Mouse (Mus musculus) layer of hippocampus, postnatal 10 days (tissue): Measurements from ENCODE around the gene Vamp2. TPM values are rescaled to one million over a fixed set of nuclear protein-coding genes. Genes with fewer than 3 reads are reported as not detected.
A peak's percentile ranks its signal among the peaks of the same experiment; 100 is the strongest.

ENCODE experiments used
- DNase-seq, 2 experiments: peaks; one replicate each; pipeline ENCODE4 v3.0.0; 2021; ENCODE audit warnings: low spot score in 2 of 2
- total RNA-seq, 2 experiments: library from RNA; stranded (reverse); gene quantifications; 2 replicates each; pipeline ENCODE4 v1.2.3; 2021

The Vamp2 gene
- total RNA-seq, 2 experiments from 2014 or later: 909 to 1,029 TPM

GRCm38 (mm10) chr11:69080102-69080854 lies 8.0 kb upstream of the Vamp2 start:
- DNase-seq: no peak

GRCm38 (mm10) chr11:69080855-69081222 lies 7.5 kb upstream of the Vamp2 start:
- no peak for DNase-seq

GRCm38 (mm10) chr11:69081613-69082012 lies 6.7 kb upstream of the Vamp2 start:
- no peak for DNase-seq

GRCm38 (mm10) chr11:69085608-69086007 lies 2.7 kb upstream of the Vamp2 start:
- no peak for DNase-seq

- peak in 1 of 2 experiments; percentile 6 for DNase-seq
Measured at GRCm38 (mm10) chr11:69086390-69086789, 1.9 kb upstream of the Vamp2 start.

GRCm38 (mm10) chr11:69087082-69087481 lies 1.2 kb upstream of the Vamp2 start:
- DNase-seq: peak in 1 of 2 experiments; percentile 14

GRCm38 (mm10) chr11:69087597-69087996 lies 693 bp upstream of the Vamp2 start:
- DNase-seq: peak in 1 of 2 experiments; percentile 10

GRCm38 (mm10) chr11:69088856-69089615 lies 746 bp downstream of the Vamp2 start:
- peak in 1 of 2 experiments; percentile 41 for DNase-seq

- DNase-seq: peak; percentile 12 to 31
Measured at GRCm38 (mm10) chr11:69089616-69090290, 1.5 kb downstream of the Vamp2 start.

- peak in 1 of 2 experiments; percentile 39 for DNase-seq
Measured at GRCm38 (mm10) chr11:69090367-69090766, 2.1 kb downstream of the Vamp2 start.

- DNase-seq: no peak
Measured at GRCm38 (mm10) chr11:69091566-69092385, 3.5 kb downstream of the Vamp2 start.

- DNase-seq: peak; percentile 86 to 87
Measured at GRCm38 (mm10) chr11:69092386-69092751, 4.1 kb downstream of the Vamp2 start.

GRCm38 (mm10) chr11:69092871-69093270 lies 4.6 kb downstream of the Vamp2 start:
- no peak for DNase-seq

- peak; percentile 10 to 22 for DNase-seq
Measured at GRCm38 (mm10) chr11:69093856-69094255, 5.6 kb downstream of the Vamp2 start.

GRCm38 (mm10) chr11:69094697-69095429 lies 6.6 kb downstream of the Vamp2 start, which contains the start of gene Per1:
Gene Per1, plus strand, starts transcription at chr11:69095217.
- peak; percentile 97 for DNase-seq

- peak; percentile 35 to 39 for DNase-seq
Measured at GRCm38 (mm10) chr11:69095511-69096231, 7.4 kb downstream of the Vamp2 start.

GRCm38 (mm10) chr11:69096360-69096986 lies 8.2 kb downstream of the Vamp2 start:
- no peak for DNase-seq

GRCm38 (mm10) chr11:69096987-69097900 lies 9.0 kb downstream of the Vamp2 start:
- peak; percentile 97 to 98 for DNase-seq
